9 mouse cellular contexts compared by ENCODE assay signal in genomic region chr3:143100203-143100602, GRCm38 (mm10).
DNase-seq lines count a peak whose midpoint lies in the region; ATAC-seq lines count a peak whose summit lies in the region.
"Had no signal": no experiment of that assay in that cellular context is flagged by ENCODE, and none has a peak within 500 bp of the region (broad histone marks: within the 10 kb centered on the region; RNA-seq: fewer than 3 reads in every experiment).

No protein-coding gene starts in this region.

- H3K4me2 ChIP-seq in kidney, embryonic 15.5 days = peak overlapping the region; percentile 83
- H3K4me2 ChIP-seq in embryonic facial prominence, embryonic 12.5 days (replicated peaks) = peak overlapping the region; percentile 84
- peak overlapping the region; percentile 59 for H3K4me2 ChIP-seq in hindbrain, embryonic 13.5 days
- peak overlapping the region; percentile 52 for H3K4me2 ChIP-seq in midbrain, embryonic 14.5 days (ENCODE audit: low read length)

- H3K4me1 ChIP-seq in kidney, embryonic 15.5 days = peaks cover 22% of the 10 kb centered on the region
- H3K4me1 ChIP-seq in embryonic facial prominence, embryonic 12.5 days = peaks cover 17% of the 10 kb centered on the region
- peaks cover 25% of the 10 kb centered on the region for H3K4me1 ChIP-seq in hindbrain, embryonic 13.5 days (replicated peaks)
- 0 out of 2 replicates have a peak, but pooled peaks cover 6% of the 10 kb centered on the region for H3K4me1 ChIP-seq in midbrain, embryonic 14.5 days (ENCODE audit: control insufficient read depth, insufficient read depth, low read length)

- 0 out of 2 replicates have a peak overlapping the region, but pooled peaks have one; percentile 33 for H3K9ac ChIP-seq in kidney, embryonic 15.5 days
- H3K9ac ChIP-seq in embryonic facial prominence, embryonic 12.5 days = no peak overlapping the region; the same call in 1 of the 2 replicates
- peak overlapping the region; percentile 74; the same call in 1 of the 2 replicates for H3K9ac ChIP-seq in hindbrain, embryonic 13.5 days
- peak overlapping the region; percentile 57 for H3K9ac ChIP-seq in midbrain, embryonic 14.5 days (replicated peaks; ENCODE audit: low read length)

- H3K27ac ChIP-seq in kidney, embryonic 15.5 days = 0 out of 2 replicates have a peak overlapping the region, but pooled peaks have one; percentile 32
- no peak overlapping the region for H3K27ac ChIP-seq in embryonic facial prominence, embryonic 12.5 days
- peak overlapping the region; percentile 92 for H3K27ac ChIP-seq in hindbrain, embryonic 13.5 days
- peak overlapping the region; percentile 72 for H3K27ac ChIP-seq in midbrain, embryonic 14.5 days (replicated peaks; ENCODE audit: low read depth, low read length)
- H3K27ac ChIP-seq: macrophage had no signal

- no peaks in the 10 kb centered on the region for H3K9me3 ChIP-seq in kidney, embryonic 15.5 days (replicated peaks)
- H3K9me3 ChIP-seq in embryonic facial prominence, embryonic 12.5 days = no peaks in the 10 kb centered on the region
- H3K9me3 ChIP-seq in hindbrain, embryonic 13.5 days = no peaks in the 10 kb centered on the region
- H3K9me3 ChIP-seq in midbrain, embryonic 14.5 days (ENCODE audit: control insufficient read depth, low read length) = no peaks in the 10 kb centered on the region

- no peaks in the 10 kb centered on the region for H3K36me3 ChIP-seq in kidney, embryonic 15.5 days
- H3K36me3 ChIP-seq in embryonic facial prominence, embryonic 12.5 days = no peaks in the 10 kb centered on the region
- no peaks in the 10 kb centered on the region for H3K36me3 ChIP-seq in hindbrain, embryonic 13.5 days
- no peaks in the 10 kb centered on the region for H3K36me3 ChIP-seq in midbrain, embryonic 14.5 days (ENCODE audit: control insufficient read depth, insufficient read depth, low read length)

- H3K27me3 ChIP-seq in kidney, embryonic 15.5 days = peaks cover 27% of the 10 kb centered on the region
- peaks cover 6% of the 10 kb centered on the region; the same call in 1 of the 2 replicates for H3K27me3 ChIP-seq in embryonic facial prominence, embryonic 12.5 days
- no peaks in the 10 kb centered on the region for H3K27me3 ChIP-seq in hindbrain, embryonic 13.5 days
- H3K27me3 ChIP-seq in midbrain, embryonic 14.5 days (ENCODE audit: control insufficient read depth, insufficient read depth, low read length) = no peaks in the 10 kb centered on the region

- ATAC-seq in kidney, embryonic 15.5 days (replicated peaks; ENCODE audit: low FRiP score) = no peak
- no peak for ATAC-seq in embryonic facial prominence, embryonic 12.5 days (ENCODE audit: insufficient number of reproducible peaks, insufficient read depth, low FRiP score, low TSS enrichment)
- no peak for ATAC-seq in hindbrain, embryonic 13.5 days (ENCODE audit: low FRiP score)
- no peak for ATAC-seq in midbrain, embryonic 14.5 days (ENCODE audit: low FRiP score, low TSS enrichment)

- peak overlapping the region; percentile 52 for H3K4me3 ChIP-seq in kidney, embryonic 15.5 days (replicated peaks)
- peak overlapping the region; percentile 43; the same call in 1 of the 2 replicates for H3K4me3 ChIP-seq in embryonic facial prominence, embryonic 12.5 days
- H3K4me3 ChIP-seq in hindbrain, embryonic 13.5 days = peak overlapping the region; percentile 44
- peak overlapping the region; percentile 34 for H3K4me3 ChIP-seq in midbrain, embryonic 14.5 days (replicated peaks; ENCODE audit: low read depth, low read length)

- DNase-seq in kidney, adult 11 months = no peak
- no peak for DNase-seq in midbrain, embryonic 14.5 days
- DNase-seq in thymus, postnatal 14 days = no peak
- DNase-seq in gastrocnemius, postnatal 14 days = no peak
- DNase-seq in cerebellum, postnatal 25 days = no peak

- WGBS in kidney, embryonic 15.5 days = 39% methylated on average over 7 of the region's 7 CpGs
- 58% methylated on average over 7 of the region's 7 CpGs for WGBS in embryonic facial prominence, embryonic 12.5 days
- WGBS in hindbrain, embryonic 13.5 days = 62% methylated on average over 7 of the region's 7 CpGs
- 61% methylated on average over 7 of the region's 7 CpGs for WGBS in midbrain, embryonic 14.5 days

- intact Hi-C loops in gastrocnemius, postnatal 14 days (cut with DNase I; ENCODE audit: low total_unique reads) = no loop called here
